Mouse (Mus musculus) stomach, postnatal 0 days (tissue): ENCODE measurements around the gene Crim1.

ENCODE experiments used
- CTCF ChIP-seq: IDR thresholded peaks from 2 replicates; pipeline ENCODE4 v1.5.1; 2016; ENCODE audit warnings: antibody characterized with exemption, low read depth, mild to moderate bottlenecking, moderate library complexity
- EP300 ChIP-seq: optimal IDR thresholded peaks from 2 replicates; pipeline ENCODE3; 2016; ENCODE audit warnings: antibody characterized with exemption

DNA sequence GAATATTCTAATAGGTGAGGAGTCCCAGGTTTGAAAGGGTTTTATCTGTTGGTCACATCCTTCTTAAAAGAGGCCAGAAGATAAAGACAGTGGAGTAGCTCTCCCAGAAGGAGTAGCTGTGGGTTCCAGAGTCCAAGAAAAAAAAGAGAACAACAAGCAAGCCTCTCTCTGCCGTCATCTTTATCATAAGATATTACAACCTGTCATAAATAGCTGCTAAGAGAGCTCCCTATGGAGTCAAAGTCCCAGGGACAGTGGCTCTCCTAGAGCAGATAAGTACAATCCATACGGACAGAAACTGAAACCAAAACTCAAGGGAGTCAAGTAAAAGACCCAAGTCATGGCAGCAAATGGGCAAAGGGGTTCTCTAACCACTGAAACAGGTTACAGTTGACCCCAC, 215.2 kb downstream of the Crim1 start:
- TF ChIP-seq CTCF (no peak), EP300 (no peak)
